Mouse (Mus musculus): ENCODE data around the gene Capn12.
"Not testable (repeated sequence)": the region's sequence is repeated elsewhere in the genome, so short reads cannot be mapped to it uniquely, and the experiment has no call there.

Capn12 gene

GRCm38 (mm10) chr7:28877856-28878255 lies 3.4 kb upstream of the Capn12 start:
- DNase-seq (ENCODE audit: extremely low spot score) = no peak

- DNase-seq (ENCODE audit: extremely low spot score) = no peak
These were observed 1.6 kb upstream of the Capn12 start for GRCm38 (mm10) chr7:28879606-28880005.

- DNase-seq (ENCODE audit: extremely low spot score) = no peak
These were observed 668 bp upstream of the Capn12 start for GRCm38 (mm10) chr7:28880554-28880953.

GRCm38 (mm10) chr7:28883039-28883438 lies 1.8 kb downstream of the Capn12 start:
- no peak for DNase-seq (ENCODE audit: extremely low spot score)

GRCm38 (mm10) chr7:28883704-28884103 lies 2.5 kb downstream of the Capn12 start:
- DNase-seq (ENCODE audit: extremely low spot score) = not testable (repeated sequence)

GRCm38 (mm10) chr7:28886486-28886885 lies 5.3 kb downstream of the Capn12 start:
- no peak for DNase-seq (ENCODE audit: extremely low spot score)

GRCm38 (mm10) chr7:28888701-28889161 lies 7.5 kb downstream of the Capn12 start:
- DNase-seq (ENCODE audit: extremely low spot score) = no peak

- no peak for DNase-seq (ENCODE audit: extremely low spot score)
These were observed 11.4 kb downstream of the Capn12 start for GRCm38 (mm10) chr7:28892601-28893000.

- DNase-seq (ENCODE audit: extremely low spot score) = peak; percentile 63
These were observed 12.5 kb downstream of the Capn12 start for GRCm38 (mm10) chr7:28893643-28894265.

- DNase-seq (ENCODE audit: extremely low spot score) = no peak
These were observed 13.7 kb downstream of the Capn12 start for GRCm38 (mm10) chr7:28894942-28895341.

GRCm38 (mm10) chr7:28897661-28898060 lies 16.4 kb downstream of the Capn12 start:
- no peak for DNase-seq (ENCODE audit: extremely low spot score)

- DNase-seq (ENCODE audit: extremely low spot score) = no peak
These were observed 18.8 kb downstream of the Capn12 start for GRCm38 (mm10) chr7:28899972-28900371.

- DNase-seq (ENCODE audit: extremely low spot score) = no peak
These were observed 20.3 kb downstream of the Capn12 start for GRCm38 (mm10) chr7:28901311-28902125.

- no peak for DNase-seq (ENCODE audit: extremely low spot score)
These were observed 21.0 kb downstream of the Capn12 start for GRCm38 (mm10) chr7:28902180-28902579.

GRCm38 (mm10) chr7:28902809-28903208 lies 21.6 kb downstream of the Capn12 start:
- DNase-seq (ENCODE audit: extremely low spot score) = no peak

GRCm38 (mm10) chr7:28903778-28904177 lies 22.6 kb downstream of the Capn12 start:
- no peak for DNase-seq (ENCODE audit: extremely low spot score)

- no peak for DNase-seq (ENCODE audit: extremely low spot score)
These were observed 26.0 kb downstream of the Capn12 start for GRCm38 (mm10) chr7:28907195-28907594.

- DNase-seq (ENCODE audit: extremely low spot score) = no peak
These were observed 30.4 kb downstream of the Capn12 start for GRCm38 (mm10) chr7:28911632-28912031.

GRCm38 (mm10) chr7:28913171-28913570 lies 31.9 kb downstream of the Capn12 start:
- no peak for DNase-seq (ENCODE audit: extremely low spot score)

GRCm38 (mm10) chr7:28916491-28916890 lies 35.3 kb downstream of the Capn12 start:
- DNase-seq (ENCODE audit: extremely low spot score) = no peak

- DNase-seq (ENCODE audit: extremely low spot score) = no peak
These were observed 36.5 kb downstream of the Capn12 start for GRCm38 (mm10) chr7:28917503-28918426.

GRCm38 (mm10) chr7:28918540-28918939 lies 37.3 kb downstream of the Capn12 start:
- DNase-seq (ENCODE audit: extremely low spot score) = no peak

Measured in embryo, embryonic 9.5 days (tissue).